Mouse (Mus musculus): ENCODE data around the gene Fbl. TPM values are rescaled to one million over a fixed set of nuclear protein-coding genes. Genes with fewer than 3 reads are reported as not detected.
A peak's percentile ranks its signal among the peaks of the same experiment; 100 is the strongest.

The Fbl gene
- total and polyA plus RNA-seq, 2 experiments from 2014 or later, result 6.6 to 51.3 TPM

GRCm38 (mm10) chr7:28181376-28181775 lies 11.9 kb downstream of the Fbl start:
- H3K9ac ChIP-seq (replicated peaks; ENCODE audit: low read depth, low read length), result no peak overlapping the region
- H3K4me2 ChIP-seq (ENCODE audit: low read depth, low read length), result no peak overlapping the region
- DNase-seq (ENCODE audit: low spot score), result no peak
- ATAC-seq (ENCODE audit: insufficient read depth, low read depth), result no peak
- 96% methylated on average over 12 of the region's 12 CpGs for WGBS
- no peak overlapping the region for H3K4me3 ChIP-seq (ENCODE audit: low read depth, low read length)
- H3K9me3 ChIP-seq (replicated peaks; ENCODE audit: control insufficient read depth, low read length), result no peaks in the 10 kb centered on the region
- no peaks in the 10 kb centered on the region for H3K27me3 ChIP-seq (ENCODE audit: control insufficient read depth, insufficient read depth, low read length)
- no peak overlapping the region for H3K27ac ChIP-seq (ENCODE audit: low read depth)
- TF ChIP-seq CTCF (IDR thresholded peaks at IDR 0.05; ENCODE audit: low read depth) (no peak), EP300 (IDR thresholded peaks at IDR 0.05; ENCODE audit: low read depth) (no peak)
- H3K36me3 ChIP-seq (replicated peaks; ENCODE audit: control insufficient read depth, insufficient read depth, low read length), result peaks cover 71% of the 10 kb centered on the region
- peaks cover 9% of the 10 kb centered on the region; the same call in 1 of the 2 replicates for H3K4me1 ChIP-seq (ENCODE audit: control insufficient read depth, insufficient read depth)

DNA sequence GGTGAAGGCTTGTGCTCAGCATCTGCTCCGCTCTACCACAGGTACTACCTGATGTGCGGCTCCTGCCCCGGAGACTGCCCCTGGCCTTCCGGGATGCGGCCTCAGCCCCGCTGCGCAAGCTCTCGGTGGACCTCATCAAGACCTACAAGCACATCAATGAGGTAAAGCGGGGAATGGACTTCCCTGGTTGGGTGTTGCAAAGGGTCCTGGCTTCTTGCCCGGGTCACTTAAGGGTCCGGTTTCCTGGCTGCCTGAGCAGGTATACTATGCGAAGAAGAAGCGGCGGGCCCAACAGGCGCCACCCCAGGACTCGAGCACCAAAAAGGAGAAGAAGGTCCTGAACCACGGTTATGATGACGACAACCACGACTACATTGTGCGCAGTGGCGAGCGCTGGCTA lies 12.8 kb downstream of the Fbl start:
- no peak for ATAC-seq (ENCODE audit: insufficient read depth, low read depth)
- WGBS, result 95% methylated on average over 22 of the region's 22 CpGs
- TF ChIP-seq CTCF (IDR thresholded peaks at IDR 0.05; ENCODE audit: low read depth) (no peak), EP300 (IDR thresholded peaks at IDR 0.05; ENCODE audit: low read depth) (no peak)

GRCm38 (mm10) chr7:28185884-28186283 lies 16.4 kb downstream of the Fbl start:
- DNase-seq (ENCODE audit: low spot score) (no peak), ATAC-seq (ENCODE audit: insufficient read depth, low read depth) (no peak)
- H3K9me3 ChIP-seq (replicated peaks; ENCODE audit: control insufficient read depth, low read length), result no peaks in the 10 kb centered on the region
- H3K36me3 ChIP-seq (replicated peaks; ENCODE audit: control insufficient read depth, insufficient read depth, low read length), result peaks cover 82% of the 10 kb centered on the region
- TF ChIP-seq EP300 (IDR thresholded peaks at IDR 0.05; ENCODE audit: low read depth), result no peak
- TF ChIP-seq CTCF (IDR thresholded peaks at IDR 0.05; ENCODE audit: low read depth), result no peak
- peaks cover 3% of the 10 kb centered on the region; the same call in 1 of the 2 replicates for H3K4me1 ChIP-seq (ENCODE audit: control insufficient read depth, insufficient read depth)
- H3K27ac ChIP-seq (ENCODE audit: low read depth), result no peak overlapping the region
- no peak overlapping the region for H3K4me3 ChIP-seq (ENCODE audit: low read depth, low read length)
- WGBS, result 86% methylated on average over 14 of the region's 14 CpGs
- no peaks in the 10 kb centered on the region for H3K27me3 ChIP-seq (ENCODE audit: control insufficient read depth, insufficient read depth, low read length)
- no peak overlapping the region for H3K4me2 ChIP-seq (ENCODE audit: low read depth, low read length)
- no peak overlapping the region for H3K9ac ChIP-seq (replicated peaks; ENCODE audit: low read depth, low read length)

More for the DNA sequence above, 12.8 kb downstream of the Fbl start:
- H3K4me3 ChIP-seq (ENCODE audit: low read depth, low read length), result no peak overlapping the region
- no peaks in the 10 kb centered on the region for H3K9me3 ChIP-seq (replicated peaks; ENCODE audit: control insufficient read depth, low read length)
- peaks cover 70% of the 10 kb centered on the region for H3K36me3 ChIP-seq (replicated peaks; ENCODE audit: control insufficient read depth, insufficient read depth, low read length)
- H3K27ac ChIP-seq (ENCODE audit: low read depth), result no peak overlapping the region
- no peak overlapping the region for H3K9ac ChIP-seq (replicated peaks; ENCODE audit: low read depth, low read length)
- no peaks in the 10 kb centered on the region for H3K27me3 ChIP-seq (ENCODE audit: control insufficient read depth, insufficient read depth, low read length)
- no peak overlapping the region for H3K4me2 ChIP-seq (ENCODE audit: low read depth, low read length)
- H3K4me1 ChIP-seq (ENCODE audit: control insufficient read depth, insufficient read depth), result peaks cover 9% of the 10 kb centered on the region; the same call in 1 of the 2 replicates
- no peak for DNase-seq (ENCODE audit: low spot score)

GRCm38 (mm10) chr7:28186631-28187030 lies 17.1 kb downstream of the Fbl start:
- Histone ChIP-seq H3K27ac (ENCODE audit: low read depth) (no peak overlapping the region), H3K9ac (replicated peaks; ENCODE audit: low read depth, low read length) (no peak overlapping the region), H3K4me1 (ENCODE audit: control insufficient read depth, insufficient read depth) (no peaks in the 10 kb centered on the region), H3K4me2 (ENCODE audit: low read depth, low read length) (no peak overlapping the region), H3K27me3 (ENCODE audit: control insufficient read depth, insufficient read depth, low read length) (no peaks in the 10 kb centered on the region), H3K36me3 (replicated peaks; ENCODE audit: control insufficient read depth, insufficient read depth, low read length) (peaks cover 81% of the 10 kb centered on the region), H3K4me3 (ENCODE audit: low read depth, low read length) (no peak overlapping the region), H3K9me3 (replicated peaks; ENCODE audit: control insufficient read depth, low read length) (no peaks in the 10 kb centered on the region)
- ATAC-seq (ENCODE audit: insufficient read depth, low read depth), result peak; percentile 44
- no peak for TF ChIP-seq EP300 (IDR thresholded peaks at IDR 0.05; ENCODE audit: low read depth)
- TF ChIP-seq CTCF (IDR thresholded peaks at IDR 0.05; ENCODE audit: low read depth), result no peak
- 90% methylated on average over 8 of the region's 8 CpGs for WGBS
- no peak for DNase-seq (ENCODE audit: low spot score)

DNA sequence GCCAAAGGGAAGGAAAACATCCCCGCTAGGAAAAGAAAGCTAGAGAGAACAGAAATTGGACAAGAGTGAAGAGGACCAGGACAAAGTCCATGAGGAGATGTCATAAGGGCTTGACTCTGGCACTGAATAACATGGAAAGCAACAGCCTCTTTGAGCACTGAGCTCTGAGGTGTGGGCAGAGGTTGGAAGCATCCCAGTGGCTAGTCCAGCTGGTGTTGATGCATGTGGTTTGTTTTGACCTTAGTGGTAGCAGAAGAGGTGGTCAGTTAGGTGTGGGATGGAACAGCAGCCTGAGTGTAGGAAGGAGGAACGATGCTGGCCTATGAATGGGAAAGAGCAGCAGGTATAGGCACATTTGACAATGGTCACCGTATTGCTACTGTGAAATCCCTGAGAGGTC lies 22.0 kb downstream of the Fbl start:
- WGBS, result 92% methylated on average over 3 of the region's 3 CpGs
- Histone ChIP-seq H3K36me3 (replicated peaks; ENCODE audit: control insufficient read depth, insufficient read depth, low read length) (peaks cover 32% of the 10 kb centered on the region), H3K4me2 (ENCODE audit: low read depth, low read length) (no peak overlapping the region), H3K4me1 (ENCODE audit: control insufficient read depth, insufficient read depth) (no peaks in the 10 kb centered on the region), H3K4me3 (ENCODE audit: low read depth, low read length) (no peak overlapping the region), H3K9me3 (replicated peaks; ENCODE audit: control insufficient read depth, low read length) (no peaks in the 10 kb centered on the region), H3K27me3 (ENCODE audit: control insufficient read depth, insufficient read depth, low read length) (no peaks in the 10 kb centered on the region), H3K27ac (ENCODE audit: low read depth) (no peak overlapping the region), H3K9ac (replicated peaks; ENCODE audit: low read depth, low read length) (no peak overlapping the region)
- TF ChIP-seq CTCF (IDR thresholded peaks at IDR 0.05; ENCODE audit: low read depth), result no peak
- no peak for TF ChIP-seq EP300 (IDR thresholded peaks at IDR 0.05; ENCODE audit: low read depth)
- DNase-seq (ENCODE audit: low spot score) (no peak), ATAC-seq (ENCODE audit: insufficient read depth, low read depth) (no peak)

GRCm38 (mm10) chr7:28191903-28192302 lies 22.4 kb downstream of the Fbl start:
- H3K4me2 ChIP-seq (ENCODE audit: low read depth, low read length), result no peak overlapping the region
- H3K4me3 ChIP-seq (ENCODE audit: low read depth, low read length), result no peak overlapping the region
- DNase-seq (ENCODE audit: low spot score), result no peak
- H3K27me3 ChIP-seq (ENCODE audit: control insufficient read depth, insufficient read depth, low read length), result no peaks in the 10 kb centered on the region
- H3K9me3 ChIP-seq (replicated peaks; ENCODE audit: control insufficient read depth, low read length), result no peaks in the 10 kb centered on the region
- 82% methylated on average over 1 of the region's 1 CpGs for WGBS
- TF ChIP-seq EP300 (IDR thresholded peaks at IDR 0.05; ENCODE audit: low read depth) (no peak), CTCF (IDR thresholded peaks at IDR 0.05; ENCODE audit: low read depth) (no peak)
- no peak for ATAC-seq (ENCODE audit: insufficient read depth, low read depth)
- no peaks in the 10 kb centered on the region for H3K4me1 ChIP-seq (ENCODE audit: control insufficient read depth, insufficient read depth)
- H3K9ac ChIP-seq (replicated peaks; ENCODE audit: low read depth, low read length), result no peak overlapping the region
- H3K27ac ChIP-seq (ENCODE audit: low read depth), result no peak overlapping the region
- H3K36me3 ChIP-seq (replicated peaks; ENCODE audit: control insufficient read depth, insufficient read depth, low read length), result peaks cover 28% of the 10 kb centered on the region
